Mouse (Mus musculus) cerebral cortex, adult 2 months (tissue): Measurements from ENCODE around the gene Hoxb1.

Experiments
- WGBS: fragments of 180-500 bp; shearing (Covaris S2); methylation state at CpG from one replicate; pipeline ENCODE4 v1.1.7; 2018; 5-methylcytosine and 5-hydroxymethylcytosine counted together

Hoxb1 gene

GRCm38 (mm10) chr11:96404016-96404604 is 38.6 kb downstream of the Hoxb1 start:
- 63% methylated on average over 10 of the region's 10 CpGs for WGBS

- WGBS, result 76% methylated on average over 7 of the region's 7 CpGs
Observed at GRCm38 (mm10) chr11:96404831-96405230, 39.3 kb downstream of the Hoxb1 start.

- 74% methylated on average over 4 of the region's 4 CpGs for WGBS
Observed at GRCm38 (mm10) chr11:96405541-96405940, 40.0 kb downstream of the Hoxb1 start.

GRCm38 (mm10) chr11:96407191-96408072 is 41.9 kb downstream of the Hoxb1 start:
- WGBS, result 25% methylated on average over 36 of the region's 36 CpGs

- 73% methylated on average over 14 of the region's 14 CpGs for WGBS
Observed at GRCm38 (mm10) chr11:96408234-96409010, 42.9 kb downstream of the Hoxb1 start.

- 81% methylated on average over 5 of the region's 5 CpGs for WGBS
Observed at GRCm38 (mm10) chr11:96411019-96411418, 45.5 kb downstream of the Hoxb1 start.

- WGBS, result 73% methylated on average over 4 of the region's 4 CpGs
Observed at GRCm38 (mm10) chr11:96411934-96412333, 46.4 kb downstream of the Hoxb1 start.

GRCm38 (mm10) chr11:96412941-96413491 is 47.5 kb downstream of the Hoxb1 start:
- WGBS, result 61% methylated on average over 9 of the region's 9 CpGs

GRCm38 (mm10) chr11:96413527-96413926 is 48.0 kb downstream of the Hoxb1 start:
- WGBS, result 15% methylated on average over 8 of the region's 8 CpGs

- 20% methylated on average over 2 of the region's 2 CpGs for WGBS
Observed at GRCm38 (mm10) chr11:96414002-96414401, 48.5 kb downstream of the Hoxb1 start.
